Mouse (Mus musculus): ENCODE results near the gene Lmbr1. TPM values are rescaled to one million over a fixed set of nuclear protein-coding genes. Genes with fewer than 3 reads are reported as not detected.

Gene Lmbr1
- polyA plus RNA-seq, 1 experiment: 1.8 TPM

DNA sequence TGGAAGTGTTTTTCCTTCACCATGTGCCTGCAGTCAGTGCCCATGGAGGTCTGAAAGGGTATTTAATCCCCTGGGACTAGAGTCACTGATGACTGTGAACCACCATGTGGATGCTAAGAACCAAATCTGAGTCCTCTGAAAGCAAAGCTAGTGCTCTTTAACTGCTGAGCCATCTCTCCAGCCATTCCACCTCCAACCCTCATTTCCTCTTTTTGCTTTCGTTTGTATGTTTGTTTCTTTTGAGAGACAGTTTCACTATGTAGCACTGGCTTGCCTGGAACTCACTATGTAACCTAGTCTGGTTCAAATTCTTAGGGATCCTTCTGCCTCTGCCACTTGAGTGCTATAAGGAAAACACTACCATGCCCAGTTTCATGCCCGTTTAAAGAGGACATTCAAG, 147.7 kb downstream of the Lmbr1 start:
- H3K79me2 ChIP-seq (ENCODE audit: control insufficient read depth, insufficient read depth): no peaks in the 10 kb centered on the region
- no peaks in the 10 kb centered on the region for H3K36me3 ChIP-seq (ENCODE audit: control insufficient read depth, insufficient read depth)
- H3K4me3 ChIP-seq (ENCODE audit: insufficient read depth, poor library complexity, severe bottlenecking): no peak overlapping the region
- no peaks in the 10 kb centered on the region for H3K79me3 ChIP-seq (ENCODE audit: low read depth)
- H3ac ChIP-seq (ENCODE audit: control insufficient read depth, insufficient read length, low read depth): no peak overlapping the region
- no peaks in the 10 kb centered on the region for H3K27me3 ChIP-seq (ENCODE audit: control insufficient read depth, insufficient read depth, insufficient read length)
- no peak for TF ChIP-seq MYOD1 (IDR thresholded peaks at IDR 0.05; ENCODE audit: control insufficient read depth, insufficient read length, low read depth)
- no peak for TF ChIP-seq USF1 (IDR thresholded peaks at IDR 0.05; ENCODE audit: low read depth)
- TF ChIP-seq CTCF (IDR thresholded peaks at IDR 0.05; ENCODE audit: control insufficient read depth, insufficient read depth, insufficient read length): no peak
- TF ChIP-seq FOSL1 (IDR thresholded peaks at IDR 0.05; ENCODE audit: insufficient read depth, low read length, poor library complexity, severe bottlenecking): no peak
- TF ChIP-seq MAX (IDR thresholded peaks at IDR 0.05): no peak
- TF ChIP-seq CEBPB (IDR thresholded peaks at IDR 0.05; ENCODE audit: low read depth): no peak
- no peak for TF ChIP-seq MYOG (IDR thresholded peaks at IDR 0.05; ENCODE audit: control insufficient read depth, extremely low read depth, insufficient read length)

DNA sequence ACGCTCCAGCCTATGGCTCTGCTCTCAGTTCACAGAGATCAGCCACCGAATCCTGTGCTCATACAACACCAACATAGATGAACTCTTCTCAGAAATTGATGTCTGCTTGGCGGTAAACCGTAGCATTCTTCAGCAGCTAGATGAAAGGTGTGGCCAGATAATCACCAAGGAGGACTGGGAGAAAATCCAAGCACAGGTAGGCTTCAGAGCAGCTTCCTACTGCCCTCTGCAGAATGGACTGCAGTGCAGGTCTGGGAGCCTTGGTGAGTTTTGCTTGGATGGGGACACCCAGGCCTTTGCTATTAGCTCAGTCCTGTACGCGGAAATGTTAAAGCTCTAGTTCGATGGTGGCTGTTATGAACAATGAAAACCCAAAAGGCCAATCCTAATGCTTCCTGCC, 154.1 kb downstream of the Lmbr1 start:
- TF ChIP-seq CEBPB (IDR thresholded peaks at IDR 0.05; ENCODE audit: low read depth) (no peak), MYOG (IDR thresholded peaks at IDR 0.05; ENCODE audit: control insufficient read depth, extremely low read depth, insufficient read length) (no peak), USF1 (IDR thresholded peaks at IDR 0.05; ENCODE audit: low read depth) (no peak), MYOD1 (IDR thresholded peaks at IDR 0.05; ENCODE audit: control insufficient read depth, insufficient read length, low read depth) (no peak), CTCF (IDR thresholded peaks at IDR 0.05; ENCODE audit: control insufficient read depth, insufficient read depth, insufficient read length) (no peak), FOSL1 (IDR thresholded peaks at IDR 0.05; ENCODE audit: insufficient read depth, low read length, poor library complexity, severe bottlenecking) (no peak), MAX (IDR thresholded peaks at IDR 0.05) (no peak)
- no peaks in the 10 kb centered on the region for H3K27me3 ChIP-seq (ENCODE audit: control insufficient read depth, insufficient read depth, insufficient read length)

DNA sequence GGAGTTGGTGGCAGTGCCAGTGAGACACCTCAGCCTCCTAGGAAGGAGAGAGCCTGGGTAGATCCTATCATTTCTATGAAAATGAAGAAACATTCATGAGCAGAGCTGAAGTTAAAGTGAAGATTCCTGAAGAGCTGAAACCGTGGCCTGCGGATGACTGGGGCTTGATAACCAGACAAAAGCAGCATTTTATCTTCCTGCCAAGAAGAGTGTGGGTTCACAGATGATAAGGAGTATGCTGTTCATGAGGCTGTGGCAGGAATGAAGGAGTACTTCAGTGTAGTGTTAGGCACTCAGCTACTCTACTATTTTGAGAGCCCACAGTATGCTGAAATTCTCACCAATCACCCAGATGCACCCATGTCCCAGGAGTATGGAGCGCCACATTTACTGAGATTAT, 160.2 kb downstream of the Lmbr1 start:
- no peaks in the 10 kb centered on the region for H3K79me3 ChIP-seq (ENCODE audit: low read depth)
- no peak overlapping the region for H3K4me3 ChIP-seq (ENCODE audit: insufficient read depth, poor library complexity, severe bottlenecking)
- H3K27me3 ChIP-seq (ENCODE audit: control insufficient read depth, insufficient read depth, insufficient read length): no peaks in the 10 kb centered on the region
- H3K36me3 ChIP-seq (ENCODE audit: control insufficient read depth, insufficient read depth): no peaks in the 10 kb centered on the region
- TF ChIP-seq CTCF (IDR thresholded peaks at IDR 0.05; ENCODE audit: control insufficient read depth, insufficient read depth, insufficient read length) (no peak), MAX (IDR thresholded peaks at IDR 0.05) (no peak), CEBPB (IDR thresholded peaks at IDR 0.05; ENCODE audit: low read depth) (no peak), MYOD1 (IDR thresholded peaks at IDR 0.05; ENCODE audit: control insufficient read depth, insufficient read length, low read depth) (no peak), MYOG (IDR thresholded peaks at IDR 0.05; ENCODE audit: control insufficient read depth, extremely low read depth, insufficient read length) (no peak), FOSL1 (IDR thresholded peaks at IDR 0.05; ENCODE audit: insufficient read depth, low read length, poor library complexity, severe bottlenecking) (no peak), USF1 (IDR thresholded peaks at IDR 0.05; ENCODE audit: low read depth) (no peak)
- H3ac ChIP-seq (ENCODE audit: control insufficient read depth, insufficient read length, low read depth): no peak overlapping the region
- no peaks in the 10 kb centered on the region for H3K79me2 ChIP-seq (ENCODE audit: control insufficient read depth, insufficient read depth)

More for the DNA sequence above, 154.1 kb downstream of the Lmbr1 start:
- Histone ChIP-seq H3K4me3 (ENCODE audit: insufficient read depth, poor library complexity, severe bottlenecking) (no peak overlapping the region), H3K36me3 (ENCODE audit: control insufficient read depth, insufficient read depth) (no peaks in the 10 kb centered on the region), H3K79me2 (ENCODE audit: control insufficient read depth, insufficient read depth) (no peaks in the 10 kb centered on the region), H3ac (ENCODE audit: control insufficient read depth, insufficient read length, low read depth) (no peak overlapping the region), H3K79me3 (ENCODE audit: low read depth) (no peaks in the 10 kb centered on the region)

DNA sequence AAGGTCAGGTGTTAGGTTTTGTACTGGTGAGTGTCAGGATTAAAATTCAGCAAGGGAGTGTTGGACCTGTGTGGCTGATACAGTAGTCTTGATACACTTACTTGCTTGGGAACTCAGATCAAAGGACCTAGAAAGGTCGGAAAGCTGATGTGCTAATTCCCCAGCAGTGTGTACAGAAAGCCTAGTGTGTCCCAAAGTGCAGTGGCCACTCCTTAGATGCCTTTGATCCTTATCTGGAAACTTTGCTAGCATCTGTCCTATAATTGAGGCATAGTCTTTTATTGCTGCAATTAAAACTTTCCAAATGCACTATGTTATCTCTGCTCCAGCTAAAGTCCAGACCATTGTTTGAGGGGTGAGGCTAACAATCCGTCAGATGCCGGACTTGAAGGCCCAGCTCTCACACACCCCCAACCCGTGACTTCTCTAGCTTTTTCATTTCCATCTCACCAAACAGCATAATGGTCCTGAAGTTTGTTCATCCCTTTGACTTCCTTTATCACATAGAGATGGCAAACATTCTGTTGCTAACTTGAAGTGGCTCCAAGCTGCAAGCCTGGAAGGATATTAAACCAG, 166.1 kb downstream of the Lmbr1 start:
- Histone ChIP-seq H3K4me3 (ENCODE audit: insufficient read depth, poor library complexity, severe bottlenecking) (no peak overlapping the region), H3K36me3 (ENCODE audit: control insufficient read depth, insufficient read depth) (no peaks in the 10 kb centered on the region), H3K27me3 (ENCODE audit: control insufficient read depth, insufficient read depth, insufficient read length) (no peaks in the 10 kb centered on the region), H3K79me3 (ENCODE audit: low read depth) (no peaks in the 10 kb centered on the region), H3K79me2 (ENCODE audit: control insufficient read depth, insufficient read depth) (no peaks in the 10 kb centered on the region), H3ac (ENCODE audit: control insufficient read depth, insufficient read length, low read depth) (no peak overlapping the region)
- TF ChIP-seq MYOG (IDR thresholded peaks at IDR 0.05; ENCODE audit: control insufficient read depth, extremely low read depth, insufficient read length) (no peak), CTCF (IDR thresholded peaks at IDR 0.05; ENCODE audit: control insufficient read depth, insufficient read depth, insufficient read length) (no peak), USF1 (IDR thresholded peaks at IDR 0.05; ENCODE audit: low read depth) (no peak), CEBPB (IDR thresholded peaks at IDR 0.05; ENCODE audit: low read depth) (no peak), MYOD1 (IDR thresholded peaks at IDR 0.05; ENCODE audit: control insufficient read depth, insufficient read length, low read depth) (no peak), FOSL1 (IDR thresholded peaks at IDR 0.05; ENCODE audit: insufficient read depth, low read length, poor library complexity, severe bottlenecking) (no peak), MAX (IDR thresholded peaks at IDR 0.05) (no peak)

DNA sequence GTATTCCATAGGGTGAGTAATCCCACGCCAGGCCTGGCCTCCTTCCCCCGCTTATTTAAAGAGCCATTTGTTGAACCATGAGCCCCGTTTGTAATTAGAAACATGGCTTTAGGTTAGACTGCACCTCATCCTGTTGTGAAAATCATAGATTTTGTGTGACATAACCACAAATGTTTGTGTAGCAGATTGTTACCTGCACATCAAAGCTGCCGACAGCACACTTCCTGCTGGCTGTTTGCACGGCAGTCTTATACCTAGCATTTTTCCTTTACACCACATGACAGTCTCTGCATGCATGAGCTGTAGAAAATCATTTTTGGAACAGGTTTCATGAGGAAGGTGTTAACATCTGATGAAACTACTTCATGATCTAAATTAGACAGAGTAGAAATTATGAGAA, 172.5 kb downstream of the Lmbr1 start:
- no peaks in the 10 kb centered on the region for H3K36me3 ChIP-seq (ENCODE audit: control insufficient read depth, insufficient read depth)
- H3K79me3 ChIP-seq (ENCODE audit: low read depth): no peaks in the 10 kb centered on the region
- H3K4me3 ChIP-seq (ENCODE audit: insufficient read depth, poor library complexity, severe bottlenecking): no peak overlapping the region
- H3K27me3 ChIP-seq (ENCODE audit: control insufficient read depth, insufficient read depth, insufficient read length): no peaks in the 10 kb centered on the region
- H3ac ChIP-seq (ENCODE audit: control insufficient read depth, insufficient read length, low read depth): no peak overlapping the region
- no peak for TF ChIP-seq MYOG (IDR thresholded peaks at IDR 0.05; ENCODE audit: control insufficient read depth, extremely low read depth, insufficient read length)
- no peak for TF ChIP-seq MYOD1 (IDR thresholded peaks at IDR 0.05; ENCODE audit: control insufficient read depth, insufficient read length, low read depth)
- TF ChIP-seq MAX (IDR thresholded peaks at IDR 0.05): no peak
- no peak for TF ChIP-seq FOSL1 (IDR thresholded peaks at IDR 0.05; ENCODE audit: insufficient read depth, low read length, poor library complexity, severe bottlenecking)
- TF ChIP-seq CEBPB (IDR thresholded peaks at IDR 0.05; ENCODE audit: low read depth): no peak
- H3K79me2 ChIP-seq (ENCODE audit: control insufficient read depth, insufficient read depth): no peaks in the 10 kb centered on the region

DNA sequence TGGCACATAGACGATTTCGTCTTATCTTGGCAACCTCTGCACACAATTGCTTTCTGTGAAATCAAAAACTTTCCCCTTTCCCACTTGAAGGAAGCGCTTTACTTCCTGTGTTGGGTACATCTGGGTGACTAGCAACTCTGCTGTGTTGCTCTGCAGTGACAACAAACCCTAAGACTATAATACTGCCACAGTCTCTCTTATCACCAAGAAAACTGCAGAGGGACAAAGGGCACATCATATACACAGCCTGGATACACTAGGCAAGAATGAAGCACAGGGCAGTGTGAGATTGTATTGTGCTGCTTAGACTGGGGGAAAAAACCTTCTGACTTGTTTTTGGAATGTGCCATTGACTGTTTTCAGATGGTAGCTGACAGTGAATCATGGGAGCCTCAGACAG, 178.3 kb downstream of the Lmbr1 start:
- H3K79me3 ChIP-seq (ENCODE audit: low read depth): no peaks in the 10 kb centered on the region
- no peak overlapping the region for H3K4me3 ChIP-seq (ENCODE audit: insufficient read depth, poor library complexity, severe bottlenecking)
- TF ChIP-seq MYOD1 (IDR thresholded peaks at IDR 0.05; ENCODE audit: control insufficient read depth, insufficient read length, low read depth) (no peak), USF1 (IDR thresholded peaks at IDR 0.05; ENCODE audit: low read depth) (no peak), MAX (IDR thresholded peaks at IDR 0.05) (no peak), CEBPB (IDR thresholded peaks at IDR 0.05; ENCODE audit: low read depth) (no peak), FOSL1 (IDR thresholded peaks at IDR 0.05; ENCODE audit: insufficient read depth, low read length, poor library complexity, severe bottlenecking) (no peak), CTCF (IDR thresholded peaks at IDR 0.05; ENCODE audit: control insufficient read depth, insufficient read depth, insufficient read length) (no peak), MYOG (IDR thresholded peaks at IDR 0.05; ENCODE audit: control insufficient read depth, extremely low read depth, insufficient read length) (no peak)
- no peaks in the 10 kb centered on the region for H3K79me2 ChIP-seq (ENCODE audit: control insufficient read depth, insufficient read depth)
- no peak overlapping the region for H3ac ChIP-seq (ENCODE audit: control insufficient read depth, insufficient read length, low read depth)
- no peaks in the 10 kb centered on the region for H3K27me3 ChIP-seq (ENCODE audit: control insufficient read depth, insufficient read depth, insufficient read length)
- H3K36me3 ChIP-seq (ENCODE audit: control insufficient read depth, insufficient read depth): no peaks in the 10 kb centered on the region
